Mouse (Mus musculus) brown adipose tissue, adult 24 weeks (tissue): ENCODE results near the gene Gabbr2. TPM values are rescaled to one million over a fixed set of nuclear protein-coding genes. Genes with fewer than 3 reads are reported as not detected.

Experiments used
- H3K27ac ChIP-seq: fragments of 200-500 bp; replicated peaks from 2 replicates; pipeline ENCODE4 v1.5.1; 2012; ENCODE audit warnings: low read depth, mild to moderate bottlenecking, low read length
- H3K4me1 ChIP-seq: fragments of 200-500 bp; 2 replicates; pipeline ENCODE4 v1.6.1; 2012; ENCODE audit warnings: low read length, mixed read lengths; ENCODE audit not compliant: control insufficient read depth, insufficient read depth, insufficient read length
- H3K4me3 ChIP-seq: fragments of 200-500 bp; 2 replicates; pipeline ENCODE4 v1.5.1; 2012; ENCODE audit warnings: low read depth, mild to moderate bottlenecking, low read length, moderate library complexity; ENCODE audit not compliant: insufficient read depth
- polyA plus RNA-seq: library from polyadenylated mRNA; stranded (reverse); fragments of >200 nt; gene quantifications from 2 replicates; pipeline ENCODE4 v1.2.4, GENCODE M21; 2012; ENCODE audit not compliant: missing spikeins, insufficient read depth, insufficient read length

Gabbr2 gene
- not detected in 2 replicates for polyA plus RNA-seq

GRCm38 (mm10) chr4:46991016-46991958 is at the start of gene Gabbr2:
Gene Gabbr2 (minus strand): TSS chr4:46991873.
- no peak within 1 kb of the TSS for H3K27ac ChIP-seq
- H3K4me1 ChIP-seq, result no peaks in the 10 kb centered on the region
- peak within 1 kb of the TSS; percentile 45 for H3K4me3 ChIP-seq

- Histone ChIP-seq H3K27ac (no peak overlapping the region), H3K4me1 (no peaks in the 10 kb centered on the region), H3K4me3 (no peak overlapping the region)
Measured at GRCm38 (mm10) chr4:47039586-47039985, 47.9 kb upstream of the Gabbr2 start.

- no peak overlapping the region for H3K4me3 ChIP-seq
- no peak overlapping the region for H3K27ac ChIP-seq
- H3K4me1 ChIP-seq, result no peaks in the 10 kb centered on the region
Measured at GRCm38 (mm10) chr4:47037321-47037657, 45.6 kb upstream of the Gabbr2 start.

GRCm38 (mm10) chr4:47036486-47037320 is 45.0 kb upstream of the Gabbr2 start:
- Histone ChIP-seq H3K4me3 (no peak overlapping the region), H3K27ac (no peak overlapping the region)

GRCm38 (mm10) chr4:47035536-47035935 is 43.9 kb upstream of the Gabbr2 start:
- Histone ChIP-seq H3K27ac (no peak overlapping the region), H3K4me3 (no peak overlapping the region), H3K4me1 (no peaks in the 10 kb centered on the region)

More at GRCm38 (mm10) chr4:47036486-47037320, 45.0 kb upstream of the Gabbr2 start:
- H3K4me1 ChIP-seq, result no peaks in the 10 kb centered on the region

- H3K27ac ChIP-seq, result no peak overlapping the region
- no peaks in the 10 kb centered on the region for H3K4me1 ChIP-seq
- H3K4me3 ChIP-seq, result no peak overlapping the region
Measured at GRCm38 (mm10) chr4:47032171-47032570, 40.5 kb upstream of the Gabbr2 start.

GRCm38 (mm10) chr4:47028791-47029190 is 37.1 kb upstream of the Gabbr2 start:
- Histone ChIP-seq H3K4me3 (no peak overlapping the region), H3K27ac (no peak overlapping the region), H3K4me1 (no peaks in the 10 kb centered on the region)

- H3K4me3 ChIP-seq, result no peak overlapping the region
- H3K27ac ChIP-seq, result no peak overlapping the region
- no peaks in the 10 kb centered on the region for H3K4me1 ChIP-seq
Measured at GRCm38 (mm10) chr4:47023949-47024348, 32.3 kb upstream of the Gabbr2 start.

- Histone ChIP-seq H3K4me3 (no peak overlapping the region), H3K4me1 (no peaks in the 10 kb centered on the region), H3K27ac (no peak overlapping the region)
Measured at GRCm38 (mm10) chr4:47022804-47023603, 31.3 kb upstream of the Gabbr2 start.

- no peaks in the 10 kb centered on the region for H3K4me1 ChIP-seq
- H3K4me3 ChIP-seq, result no peak overlapping the region
- H3K27ac ChIP-seq, result no peak overlapping the region
Measured at GRCm38 (mm10) chr4:47020563-47020962, 28.9 kb upstream of the Gabbr2 start.

GRCm38 (mm10) chr4:47015156-47015555 is 23.5 kb upstream of the Gabbr2 start:
- Histone ChIP-seq H3K27ac (no peak overlapping the region), H3K4me3 (no peak overlapping the region), H3K4me1 (no peaks in the 10 kb centered on the region)

- no peaks in the 10 kb centered on the region for H3K4me1 ChIP-seq
- H3K27ac ChIP-seq, result no peak overlapping the region
- no peak overlapping the region for H3K4me3 ChIP-seq
Measured at GRCm38 (mm10) chr4:47012476-47012875, 20.8 kb upstream of the Gabbr2 start.

GRCm38 (mm10) chr4:47010400-47011231 is 18.9 kb upstream of the Gabbr2 start:
- Histone ChIP-seq H3K4me3 (peak overlapping the region; percentile 22; the same call in 1 of the 2 replicates), H3K4me1 (no peaks in the 10 kb centered on the region), H3K27ac (peak overlapping the region; percentile 31; the same call in 1 of the 2 replicates)
